Mouse (Mus musculus) testis, adult 2 months (tissue): ENCODE measurements around the gene Aloxe3.

Experiments
- CTCF ChIP-seq: fragments of 200-500 bp; IDR thresholded peaks from 2 replicates; pipeline ENCODE4 v1.5.1; 2012; ENCODE audit warnings: low read depth, mild to moderate bottlenecking, inconsistent platforms, low read length, moderate library complexity; ENCODE audit not compliant: control insufficient read depth, insufficient read depth, insufficient replicate concordance
- POLR2A ChIP-seq: fragments of 200-500 bp; IDR thresholded peaks from 2 replicates; pipeline ENCODE4 v1.6.1; 2012; ENCODE audit warnings: low read depth, mild to moderate bottlenecking, inconsistent platforms, low read length, moderate library complexity; ENCODE audit not compliant: control insufficient read depth

DNA sequence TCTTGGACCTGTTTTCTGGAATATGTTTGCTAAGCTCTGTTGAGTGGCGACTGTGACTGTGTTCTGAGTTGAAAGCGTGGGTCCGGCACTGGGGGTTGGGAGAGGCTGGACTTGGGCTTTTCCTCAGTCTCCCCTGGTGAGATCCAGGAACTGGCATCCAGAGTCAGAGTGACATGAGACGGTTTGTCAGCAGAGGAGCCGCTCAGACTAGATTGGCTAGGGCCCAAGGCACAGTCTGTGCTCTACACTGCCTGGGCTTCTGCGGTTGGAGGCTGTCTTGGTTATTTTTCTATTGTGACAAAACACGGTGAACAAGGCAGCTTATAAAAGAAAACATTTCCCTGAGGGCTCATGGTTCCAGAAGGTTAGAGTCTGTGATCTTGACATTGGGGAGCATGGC, 21.9 kb downstream of the Aloxe3 start:
- TF ChIP-seq CTCF (no peak), POLR2A (no peak)
